Mouse (Mus musculus): ENCODE measurements around the gene Wrnip1.

Wrnip1 gene

GRCm38 (mm10) chr13:32819241-32819640 lies 17.4 kb downstream of the Wrnip1 start:
- no peak for DNase-seq

- no peak for DNase-seq
Observed at GRCm38 (mm10) chr13:32819926-32820325, 18.1 kb downstream of the Wrnip1 start.

- DNase-seq, result no peak
Observed at GRCm38 (mm10) chr13:32821671-32822070, 19.8 kb downstream of the Wrnip1 start.

- DNase-seq, result no peak
Observed at GRCm38 (mm10) chr13:32823126-32823525, 21.3 kb downstream of the Wrnip1 start.

- no peak for DNase-seq
Observed at GRCm38 (mm10) chr13:32824377-32825330, 22.8 kb downstream of the Wrnip1 start.

- DNase-seq, result no peak
Observed at GRCm38 (mm10) chr13:32825546-32825945, 23.7 kb downstream of the Wrnip1 start.

- DNase-seq, result no peak
Observed at GRCm38 (mm10) chr13:32827111-32827822, 25.4 kb downstream of the Wrnip1 start.

- DNase-seq, result peak; percentile 25
Observed at GRCm38 (mm10) chr13:32827951-32828350, 26.1 kb downstream of the Wrnip1 start.

- no peak for DNase-seq
Observed at GRCm38 (mm10) chr13:32828886-32829285, 27.0 kb downstream of the Wrnip1 start.

- no peak for DNase-seq
Observed at GRCm38 (mm10) chr13:32831505-32832273, 29.9 kb downstream of the Wrnip1 start.

- no peak for DNase-seq
Observed at GRCm38 (mm10) chr13:32832776-32833175, 30.9 kb downstream of the Wrnip1 start.

- DNase-seq, result no peak
Observed at GRCm38 (mm10) chr13:32833237-32833636, 31.4 kb downstream of the Wrnip1 start.

- no peak for DNase-seq
Observed at GRCm38 (mm10) chr13:32834513-32834912, 32.7 kb downstream of the Wrnip1 start.

- no peak for DNase-seq
Observed at GRCm38 (mm10) chr13:32839314-32839713, 37.5 kb downstream of the Wrnip1 start.

- DNase-seq, result no peak
Observed at GRCm38 (mm10) chr13:32841349-32841748, 39.5 kb downstream of the Wrnip1 start.

- no peak for DNase-seq
Observed at GRCm38 (mm10) chr13:32846221-32846620, 44.4 kb downstream of the Wrnip1 start.

GRCm38 (mm10) chr13:32849092-32849491 lies 47.3 kb downstream of the Wrnip1 start:
- no peak for DNase-seq

- DNase-seq, result no peak
Observed at GRCm38 (mm10) chr13:32849531-32850123, 47.8 kb downstream of the Wrnip1 start.

GRCm38 (mm10) chr13:32850156-32850555 lies 48.3 kb downstream of the Wrnip1 start:
- no peak for DNase-seq

- DNase-seq, result no peak
Observed at GRCm38 (mm10) chr13:32850668-32851404, 49.0 kb downstream of the Wrnip1 start, which contains the start of gene Serpinb1a. TSS of gene Serpinb1a (minus strand) at chr13:32851185.

- DNase-seq, result peak; percentile 8
Observed at GRCm38 (mm10) chr13:32851967-32852366, 50.1 kb downstream of the Wrnip1 start.

- DNase-seq, result no peak
Observed at GRCm38 (mm10) chr13:32852539-32852938, 50.7 kb downstream of the Wrnip1 start.

Measured in cerebellum, adult 11 months (tissue).